Mouse (Mus musculus): ENCODE results near the gene Slc7a8. TPM values are rescaled to one million over a fixed set of nuclear protein-coding genes. Genes with fewer than 3 reads are reported as not detected.

Gene Slc7a8
- polyA plus RNA-seq, 1 experiment from 2014 or later = 2.8 TPM

DNA sequence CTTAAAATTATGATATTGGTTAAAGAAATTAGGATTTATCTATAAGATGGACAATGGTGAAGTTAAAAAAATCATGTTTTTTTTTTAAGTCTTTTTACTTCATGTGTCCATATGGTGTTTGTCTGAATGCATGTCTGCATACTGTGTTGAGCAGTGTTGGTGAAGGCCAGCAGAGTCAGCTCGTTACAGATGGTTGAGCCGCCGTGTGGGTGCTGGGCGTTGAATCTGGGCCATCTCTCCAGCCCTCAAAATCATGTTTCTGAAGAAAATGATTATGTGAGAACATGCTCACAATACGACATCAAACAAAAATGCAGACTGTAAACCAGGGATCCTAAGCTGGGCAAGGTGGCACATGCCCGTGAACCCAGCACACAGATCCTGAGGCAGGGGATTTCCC lies 51.4 kb downstream of the Slc7a8 start:
- H3K4me1 ChIP-seq = no peaks in the 10 kb centered on the region
- H3K27ac ChIP-seq = no peak overlapping the region
- ATAC-seq = no peak
- no peaks in the 10 kb centered on the region for H3K9me3 ChIP-seq (replicated peaks)
- peaks cover 11% of the 10 kb centered on the region for H3K27me3 ChIP-seq (replicated peaks)
- H3K36me3 ChIP-seq = no peaks in the 10 kb centered on the region
- no peak overlapping the region for H3K4me3 ChIP-seq
- H3K9ac ChIP-seq = no peak overlapping the region
- no peak overlapping the region for H3K4me2 ChIP-seq
- 83% methylated on average over 6 of the region's 6 CpGs for WGBS (ENCODE audit: insufficient replicate concordance)

DNA sequence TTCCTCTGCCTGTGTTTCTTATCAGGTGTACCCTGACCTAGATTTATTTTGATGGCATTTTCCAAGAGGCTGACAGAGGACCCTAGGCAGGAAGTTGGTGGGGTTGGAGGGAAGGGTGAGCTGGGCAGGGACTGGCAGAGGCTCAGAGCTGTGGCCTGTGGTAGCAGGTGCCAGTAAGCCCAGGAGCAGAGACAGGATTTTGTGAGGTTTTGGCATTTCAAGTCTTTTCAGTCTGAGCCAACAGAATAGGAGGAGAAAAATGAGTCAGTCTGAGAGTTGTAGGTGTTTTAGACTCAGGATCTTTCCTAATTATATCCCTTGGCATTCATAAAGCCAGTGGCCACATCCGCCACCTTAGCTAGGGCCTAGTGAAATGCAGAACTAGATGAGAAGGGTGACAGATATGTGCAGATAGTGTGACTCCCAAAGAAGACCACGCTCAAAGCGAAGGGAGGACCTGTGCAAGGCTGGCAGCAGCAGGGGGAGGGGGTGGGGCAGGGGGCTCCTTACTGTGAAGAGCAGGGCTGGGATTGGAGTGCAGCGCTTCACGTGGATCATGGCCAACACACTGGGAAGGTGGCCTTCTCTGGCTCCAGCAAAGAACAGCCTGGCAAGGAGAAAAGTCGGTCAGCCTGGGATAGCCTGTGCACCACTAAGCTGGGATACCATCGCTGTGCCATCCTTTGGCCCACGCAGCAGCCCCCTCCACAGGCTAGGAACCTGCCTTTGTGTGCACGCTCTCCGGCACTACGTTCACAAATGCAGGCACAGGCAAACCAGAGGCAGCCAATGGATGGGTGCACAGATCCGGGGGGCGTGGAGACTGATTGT lies 52.7 kb downstream of the Slc7a8 start:
- H3K27ac ChIP-seq = no peak overlapping the region

DNA sequence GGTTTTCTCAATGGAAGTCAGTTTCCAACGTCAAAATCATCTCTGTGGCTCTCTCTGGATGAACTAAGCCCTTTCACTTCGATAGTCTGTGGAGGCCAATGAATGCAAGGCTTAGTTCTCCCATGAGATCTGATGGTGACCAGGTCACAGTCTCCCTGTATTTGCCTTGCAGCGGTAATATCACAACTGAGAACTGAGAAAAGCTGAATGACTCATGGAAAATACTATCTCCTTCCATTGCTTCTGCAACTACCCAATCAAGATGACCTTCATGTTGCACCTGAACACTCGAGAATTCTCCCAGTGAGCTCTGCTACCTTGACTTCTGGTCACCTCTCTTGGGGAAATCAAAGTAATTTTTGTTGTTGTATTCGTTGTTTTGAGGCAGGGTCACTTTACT lies 54.2 kb downstream of the Slc7a8 start:
- Histone ChIP-seq H3K27ac (no peak overlapping the region), H3K4me1 (0 out of 2 replicates have a peak, but pooled peaks cover 3% of the 10 kb centered on the region), H3K4me2 (no peak overlapping the region), H3K9ac (no peak overlapping the region), H3K36me3 (no peaks in the 10 kb centered on the region), H3K4me3 (no peak overlapping the region), H3K27me3 (replicated peaks) (peaks cover 14% of the 10 kb centered on the region), H3K9me3 (replicated peaks) (no peaks in the 10 kb centered on the region)
- no peak for ATAC-seq
- WGBS (ENCODE audit: insufficient replicate concordance) = 62% methylated on average over 5 of the region's 5 CpGs

More for the DNA sequence above, 52.7 kb downstream of the Slc7a8 start:
- H3K4me3 ChIP-seq = no peak overlapping the region
- WGBS (ENCODE audit: insufficient replicate concordance) = 74% methylated on average over 13 of the region's 13 CpGs
- H3K9ac ChIP-seq = no peak overlapping the region
- no peaks in the 10 kb centered on the region for H3K36me3 ChIP-seq
- no peak overlapping the region for H3K4me2 ChIP-seq
- H3K4me1 ChIP-seq = no peaks in the 10 kb centered on the region
- no peaks in the 10 kb centered on the region for H3K9me3 ChIP-seq (replicated peaks)
- H3K27me3 ChIP-seq (replicated peaks) = peaks cover 11% of the 10 kb centered on the region
- ATAC-seq = no peak

DNA sequence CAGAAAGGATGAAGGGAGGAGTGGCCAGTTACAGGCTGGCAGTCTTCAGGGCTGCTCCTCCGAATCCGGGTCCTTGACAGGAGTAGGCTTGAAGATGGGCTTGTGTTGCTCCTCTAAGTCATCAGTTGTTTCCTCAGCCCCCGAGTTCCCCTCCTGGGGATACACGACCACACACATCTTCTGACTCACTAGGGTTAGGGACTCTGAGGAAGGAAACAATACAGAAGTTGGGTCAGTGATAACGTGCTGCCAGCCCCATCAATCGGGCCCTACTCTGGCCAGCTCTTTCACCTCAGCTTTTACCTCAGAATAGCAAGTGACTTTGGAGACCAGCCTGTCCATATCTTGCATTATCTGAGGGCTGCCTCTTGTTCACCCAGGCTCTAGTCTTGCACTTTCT lies 57.7 kb downstream of the Slc7a8 start:
- no peak overlapping the region for H3K4me2 ChIP-seq
- no peak for ATAC-seq
- 26% methylated on average over 6 of the region's 6 CpGs for WGBS (ENCODE audit: insufficient replicate concordance)
- no peak overlapping the region for H3K9ac ChIP-seq
- no peak overlapping the region for H3K4me3 ChIP-seq
- H3K9me3 ChIP-seq (replicated peaks) = no peaks in the 10 kb centered on the region
- no peak overlapping the region for H3K27ac ChIP-seq
- peaks cover 11% of the 10 kb centered on the region; the same call in 1 of the 2 replicates for H3K27me3 ChIP-seq (replicated peaks)
- no peaks in the 10 kb centered on the region for H3K36me3 ChIP-seq
- 0 out of 2 replicates have a peak, but pooled peaks cover 3% of the 10 kb centered on the region for H3K4me1 ChIP-seq

DNA sequence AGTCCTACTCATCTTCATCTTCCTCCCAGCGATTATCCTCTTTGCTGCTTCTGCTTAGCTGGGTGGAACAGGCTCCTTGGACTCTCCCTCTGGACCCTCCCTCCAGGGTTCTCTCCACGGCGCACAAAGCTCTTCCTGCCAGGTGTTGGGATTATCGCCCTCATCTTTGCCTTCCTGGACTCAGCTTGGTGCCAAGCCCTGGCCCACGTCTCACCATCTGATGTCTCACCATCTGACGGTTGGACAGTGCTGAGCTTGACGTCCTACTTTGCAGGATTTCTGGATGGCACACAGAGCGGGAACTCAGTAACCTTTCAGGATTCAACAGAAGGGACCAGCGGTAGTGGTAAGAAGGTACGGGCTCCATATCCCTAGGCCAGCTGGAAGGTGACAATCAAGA lies 60.0 kb downstream of the Slc7a8 start:
- WGBS (ENCODE audit: insufficient replicate concordance) = 71% methylated on average over 10 of the region's 10 CpGs

DNA sequence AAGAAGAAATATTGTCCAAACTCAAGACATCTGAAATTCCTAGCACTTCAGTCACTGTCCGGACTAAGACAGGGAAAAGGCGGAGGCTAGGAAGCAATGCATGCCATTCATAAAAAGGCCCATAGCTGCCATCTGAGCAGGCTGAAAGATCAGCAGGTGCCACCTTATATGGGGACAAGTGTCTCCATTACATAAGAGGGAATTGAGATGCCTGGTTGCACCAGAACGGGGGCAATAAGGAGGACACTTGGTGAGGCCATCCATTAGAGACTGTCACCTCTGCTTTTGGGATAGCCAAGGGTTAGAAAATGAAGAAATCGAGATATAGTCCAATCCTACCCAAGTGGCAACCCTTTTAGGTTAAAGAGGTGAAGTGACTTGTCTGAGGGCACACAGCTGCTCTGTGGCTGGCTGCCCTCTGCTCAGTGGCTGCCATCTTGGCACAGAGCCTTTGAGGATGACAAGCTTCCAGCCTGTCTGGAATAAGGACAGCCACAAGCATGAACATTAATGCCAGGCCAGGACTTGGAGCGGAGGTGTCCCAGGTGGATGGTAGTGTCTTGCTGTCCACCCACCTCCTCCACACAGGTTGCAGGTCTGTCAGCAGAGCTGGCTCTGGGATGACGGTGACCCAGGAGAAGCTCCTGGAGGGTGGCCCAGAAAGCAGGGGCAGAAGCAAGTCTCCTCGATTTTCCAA lies 60.9 kb downstream of the Slc7a8 start:
- no peak for ATAC-seq
- 71% methylated on average over 7 of the region's 7 CpGs for WGBS (ENCODE audit: insufficient replicate concordance)
- H3K4me1 ChIP-seq = 0 out of 2 replicates have a peak, but pooled peaks cover 3% of the 10 kb centered on the region

More for the DNA sequence above, 60.0 kb downstream of the Slc7a8 start:
- H3K27me3 ChIP-seq (replicated peaks) = peaks cover 11% of the 10 kb centered on the region; the same call in 1 of the 2 replicates
- no peak for ATAC-seq
- no peaks in the 10 kb centered on the region for H3K9me3 ChIP-seq (replicated peaks)
- H3K4me2 ChIP-seq = no peak overlapping the region
- H3K4me1 ChIP-seq = 0 out of 2 replicates have a peak, but pooled peaks cover 3% of the 10 kb centered on the region
- no peak overlapping the region for H3K27ac ChIP-seq
- no peaks in the 10 kb centered on the region for H3K36me3 ChIP-seq
- H3K9ac ChIP-seq = no peak overlapping the region
- H3K4me3 ChIP-seq = no peak overlapping the region

DNA sequence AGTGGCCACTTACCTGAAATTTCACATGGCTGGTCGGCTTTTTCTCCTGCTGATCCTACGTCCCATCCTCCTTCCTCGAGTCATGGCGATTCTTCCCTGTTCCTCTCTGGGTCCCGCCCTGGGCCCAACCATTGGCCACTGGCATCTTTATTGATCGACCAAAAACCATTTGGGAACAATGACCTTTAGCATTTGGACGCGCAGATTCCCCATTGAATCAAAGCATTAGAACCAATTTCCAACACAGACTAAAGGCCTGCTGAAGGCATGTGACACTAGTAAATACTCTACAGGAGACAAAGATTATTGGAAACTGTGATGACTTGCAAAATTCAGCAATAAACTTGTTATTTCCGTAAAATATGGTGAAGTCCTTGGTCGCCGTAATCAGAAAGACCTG lies 61.7 kb downstream of the Slc7a8 start:
- 71% methylated on average over 11 of the region's 11 CpGs for WGBS (ENCODE audit: insufficient replicate concordance)
- no peak for ATAC-seq

More for the DNA sequence above, 60.9 kb downstream of the Slc7a8 start:
- no peak overlapping the region for H3K4me2 ChIP-seq
- no peaks in the 10 kb centered on the region for H3K36me3 ChIP-seq
- H3K4me3 ChIP-seq = no peak overlapping the region
- H3K27me3 ChIP-seq (replicated peaks) = peaks cover 11% of the 10 kb centered on the region; the same call in 1 of the 2 replicates
- H3K9me3 ChIP-seq (replicated peaks) = no peaks in the 10 kb centered on the region
- H3K9ac ChIP-seq = no peak overlapping the region
- no peak overlapping the region for H3K27ac ChIP-seq

DNA sequence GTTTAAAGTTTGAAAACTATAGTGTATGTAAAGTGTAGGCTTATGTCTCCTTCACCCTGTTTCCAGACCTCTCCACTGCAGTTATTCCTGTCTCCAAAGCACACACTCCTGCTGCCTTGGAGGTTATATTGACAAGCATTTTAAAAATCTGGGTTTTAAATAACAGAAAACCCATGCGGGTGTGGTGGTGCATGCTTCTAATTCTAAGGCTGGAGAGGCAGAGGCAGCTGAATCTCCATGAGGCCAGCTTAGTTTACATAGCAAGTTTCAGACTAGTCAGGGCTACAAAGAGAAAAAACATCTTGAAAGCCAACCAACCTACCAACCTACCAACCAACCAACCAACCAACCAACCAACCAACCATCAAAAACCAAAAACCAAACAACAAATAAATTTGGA lies 66.3 kb downstream of the Slc7a8 start:
- Histone ChIP-seq H3K4me1 (peaks cover 10% of the 10 kb centered on the region), H3K4me3 (no peak overlapping the region), H3K36me3 (no peaks in the 10 kb centered on the region), H3K4me2 (no peak overlapping the region), H3K27ac (no peak overlapping the region), H3K9me3 (replicated peaks) (no peaks in the 10 kb centered on the region), H3K27me3 (replicated peaks) (peaks cover 24% of the 10 kb centered on the region), H3K9ac (no peak overlapping the region)
- WGBS (ENCODE audit: insufficient replicate concordance) = 55% methylated on average over 1 of the region's 1 CpGs
- no peak for ATAC-seq

More for the DNA sequence above, 61.7 kb downstream of the Slc7a8 start:
- Histone ChIP-seq H3K27me3 (replicated peaks) (peaks cover 11% of the 10 kb centered on the region; the same call in 1 of the 2 replicates), H3K9me3 (replicated peaks) (no peaks in the 10 kb centered on the region), H3K4me2 (no peak overlapping the region), H3K9ac (no peak overlapping the region), H3K36me3 (no peaks in the 10 kb centered on the region), H3K4me3 (no peak overlapping the region), H3K27ac (no peak overlapping the region), H3K4me1 (peaks cover 4% of the 10 kb centered on the region; the same call in 1 of the 2 replicates)

DNA sequence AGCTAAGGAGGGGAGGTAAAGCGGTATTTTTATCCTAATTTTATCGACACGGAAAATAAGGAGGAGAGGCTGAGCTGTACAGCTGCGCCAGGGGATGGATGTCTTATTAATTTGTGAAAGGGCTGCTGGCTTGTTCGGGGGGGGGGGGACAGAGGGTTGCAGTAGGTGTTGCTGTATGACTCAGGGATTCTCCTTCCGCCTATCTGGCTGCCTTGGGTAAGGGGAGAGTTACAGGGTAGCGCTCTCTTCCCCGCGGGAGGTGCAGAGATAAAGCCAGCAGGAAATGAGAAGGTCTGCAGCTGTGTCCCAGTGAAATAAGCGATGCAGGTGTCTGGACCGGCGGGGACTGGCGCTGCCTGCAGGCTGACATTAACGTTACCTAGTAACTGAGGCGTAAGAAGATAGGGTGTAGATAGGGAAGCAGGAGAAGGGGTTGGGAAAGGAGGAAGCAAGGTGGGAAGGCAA lies 67.1 kb downstream of the Slc7a8 start:
- Histone ChIP-seq H3K4me2 (peak overlapping the region; percentile 70), H3K27ac (no peak overlapping the region), H3K9ac (no peak overlapping the region), H3K36me3 (no peaks in the 10 kb centered on the region), H3K9me3 (replicated peaks) (no peaks in the 10 kb centered on the region), H3K27me3 (replicated peaks) (peaks cover 32% of the 10 kb centered on the region), H3K4me1 (peaks cover 10% of the 10 kb centered on the region), H3K4me3 (peak overlapping the region; percentile 37)
- ATAC-seq = peak; percentile 38; the same call in 1 of the 2 replicates
- WGBS (ENCODE audit: insufficient replicate concordance) = 2% methylated on average over 15 of the region's 15 CpGs

DNA sequence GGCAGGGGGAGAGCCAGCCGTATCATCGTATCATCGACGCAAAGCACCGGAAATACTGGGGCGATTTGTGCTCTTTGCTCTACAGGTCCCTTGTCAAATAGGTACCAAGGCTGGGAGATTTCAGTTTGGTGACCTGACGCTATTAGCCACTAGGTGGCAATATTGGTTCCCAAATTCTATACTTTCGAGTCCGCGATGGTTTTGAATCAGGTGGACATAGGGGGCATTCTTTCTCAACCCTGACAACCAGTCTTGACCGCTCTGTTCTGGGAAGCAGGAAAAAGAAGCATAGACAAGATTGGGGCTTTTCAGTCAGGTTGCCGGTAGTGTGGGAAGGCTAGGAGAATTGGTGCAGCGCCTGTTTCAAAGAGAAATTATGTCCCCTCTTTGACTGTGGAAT lies 67.6 kb downstream of the Slc7a8 start:
- H3K27ac ChIP-seq = no peak overlapping the region
- no peaks in the 10 kb centered on the region for H3K36me3 ChIP-seq
- peaks cover 37% of the 10 kb centered on the region for H3K27me3 ChIP-seq (replicated peaks)
- peak overlapping the region; percentile 37 for H3K4me3 ChIP-seq
- ATAC-seq = peak; percentile 48; the same call in 1 of the 2 replicates
- H3K4me1 ChIP-seq = peaks cover 10% of the 10 kb centered on the region
- H3K9me3 ChIP-seq (replicated peaks) = no peaks in the 10 kb centered on the region
- WGBS (ENCODE audit: insufficient replicate concordance) = under 1% methylated on average over 13 of the region's 13 CpGs
- H3K4me2 ChIP-seq = peak overlapping the region; percentile 70
- no peak overlapping the region for H3K9ac ChIP-seq

DNA sequence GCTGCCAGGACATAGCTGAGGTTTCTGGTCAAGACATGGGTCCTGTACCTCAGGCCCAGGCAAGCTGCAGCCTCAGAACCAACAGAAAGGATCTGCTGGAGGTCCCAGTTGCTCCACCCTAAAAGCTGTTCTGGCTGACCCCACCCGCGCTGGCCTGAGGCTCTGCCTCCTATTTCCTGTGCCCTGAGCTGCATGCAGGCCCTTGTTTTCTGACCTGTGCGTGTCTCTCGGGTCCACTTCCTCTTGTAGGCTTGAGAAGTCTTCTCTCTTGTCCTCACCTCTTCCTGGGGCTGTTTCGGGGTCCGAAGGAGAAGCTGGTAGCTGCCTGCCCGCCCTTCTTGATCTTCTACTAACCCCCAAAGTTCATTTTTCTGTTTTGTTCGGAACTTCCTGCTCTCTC lies 68.9 kb downstream of the Slc7a8 start:
- peaks cover 49% of the 10 kb centered on the region for H3K27me3 ChIP-seq (replicated peaks)
- no peak overlapping the region for H3K9ac ChIP-seq
- no peak overlapping the region for H3K27ac ChIP-seq
- H3K4me2 ChIP-seq = no peak overlapping the region
- 28% methylated on average over 8 of the region's 8 CpGs for WGBS (ENCODE audit: insufficient replicate concordance)
- peaks cover 15% of the 10 kb centered on the region for H3K4me1 ChIP-seq
- H3K4me3 ChIP-seq = no peak overlapping the region
- no peak for ATAC-seq
- H3K9me3 ChIP-seq (replicated peaks) = no peaks in the 10 kb centered on the region
- no peaks in the 10 kb centered on the region for H3K36me3 ChIP-seq

DNA sequence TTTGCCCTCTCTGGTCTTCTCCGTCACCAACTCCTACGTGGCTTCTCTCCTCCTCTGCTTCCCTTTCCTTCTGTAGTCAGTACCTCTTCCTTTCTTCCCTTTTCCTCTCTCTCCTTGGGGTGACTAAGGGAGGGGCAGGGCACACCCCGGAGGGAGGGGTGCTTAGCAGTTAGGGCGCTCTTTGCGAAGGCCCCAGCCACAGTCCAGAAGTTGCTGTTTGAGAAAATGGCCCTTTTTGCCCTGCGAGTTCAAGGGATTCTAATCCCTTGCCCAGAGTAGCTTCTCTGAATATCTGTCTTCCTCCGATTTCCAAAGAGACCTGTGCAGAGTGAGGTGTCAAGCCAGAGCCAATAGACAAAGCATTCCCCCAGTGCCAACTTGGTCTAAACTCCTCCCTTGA lies 69.7 kb downstream of the Slc7a8 start, which contains the start of gene Cebpe:
Cebpe (minus strand) TSS at position 101 of the 400 bp plus-strand sequence.
- Histone ChIP-seq H3K4me3 (no peak within 1 kb of the TSS), H3K4me1 (peaks cover 20% of the 10 kb centered on the region), H3K9ac (0 out of 2 replicates have a peak within 1 kb of the TSS, but pooled peaks have one; percentile 19), H3K9me3 (replicated peaks) (no peaks in the 10 kb centered on the region), H3K4me2 (no peak within 1 kb of the TSS), H3K27ac (0 out of 2 replicates have a peak within 1 kb of the TSS, but pooled peaks have one; percentile 2), H3K27me3 (replicated peaks) (peaks cover 57% of the 10 kb centered on the region), H3K36me3 (no peaks in the 10 kb centered on the region)
- ATAC-seq = no peak
- 71% methylated on average over 7 of the region's 7 CpGs for WGBS (ENCODE audit: insufficient replicate concordance)

All from liver, embryonic 12.5 days (tissue).